Mouse (Mus musculus) CH12.LX (cell line): ENCODE results near the gene Pgp. TPM values are rescaled to one million over a fixed set of nuclear protein-coding genes. Genes with fewer than 3 reads are reported as not detected.
A peak's percentile ranks its signal among the peaks of the same experiment; 100 is the strongest.

Source experiments
- DNase-seq: peaks from one replicate; pipeline ENCODE4 v3.0.0-alpha.2; 2013; ENCODE audit errors: extremely low read depth
- H3K27ac ChIP-seq: 2 replicates; pipeline ENCODE4 v1.5.1; 2012; ENCODE audit warnings: low read depth, mild to moderate bottlenecking, control low read depth, moderate library complexity; ENCODE audit not compliant: insufficient read depth
- H3K27me3 ChIP-seq: replicated peaks from 2 replicates; pipeline ENCODE3; 2012; ENCODE audit warnings: inconsistent platforms
- H3K36me3 ChIP-seq, 2 experiments: replicated peaks in 1 of 2; 2 replicates each; pipeline versions ENCODE3 to v1.6.1; 2012; ENCODE audit warnings: inconsistent platforms in 1 of 2, low read length in 1 of 2, mild to moderate bottlenecking in 1 of 2, mixed read lengths in 1 of 2, moderate library complexity in 1 of 2; ENCODE audit not compliant: control insufficient read depth in 1 of 2, insufficient read depth in 1 of 2
- H3K4me1 ChIP-seq, 2 experiments: 2 replicates each; pipeline ENCODE4 v1.6.1; 2012; ENCODE audit warnings: inconsistent platforms in 1 of 2, moderate library complexity in 1 of 2; ENCODE audit not compliant: insufficient read depth in 2 of 2, control insufficient read depth in 1 of 2
- H3K4me2 ChIP-seq: 2 replicates; pipeline ENCODE4 v1.6.1; 2012; ENCODE audit warnings: low read depth, mild to moderate bottlenecking, control low read depth; ENCODE audit not compliant: poor library complexity, insufficient read depth, severe bottlenecking
- H3K4me3 ChIP-seq, 3 experiments: fragments of 150-350 bp in 1 of 3; sonication (generic) in 1 of 3; replicated peaks in 1 of 3; 2 replicates each; pipeline versions ENCODE3 to v1.5.1; 2011 to 2012; ENCODE audit warnings: low read depth in 2 of 3, low read length in 2 of 3, mild to moderate bottlenecking in 2 of 3, moderate library complexity in 2 of 3, control low read depth in 1 of 3, improper control_type of control experiment in 1 of 3, inconsistent platforms in 1 of 3, mixed read lengths in 1 of 3; ENCODE audit not compliant: poor library complexity in 1 of 3
- H3K79me2 ChIP-seq: replicated peaks from 2 replicates; pipeline ENCODE4 v1.6.1; 2012; ENCODE audit warnings: mild to moderate bottlenecking, moderate library complexity; ENCODE audit not compliant: control insufficient read depth, poor library complexity, insufficient read depth, severe bottlenecking; ENCODE audit errors: extremely low read depth
- H3K9ac ChIP-seq: 2 replicates; pipeline ENCODE4 v1.6.1; 2012; ENCODE audit warnings: low read depth, mild to moderate bottlenecking, control low read depth, moderate library complexity; ENCODE audit not compliant: insufficient read depth
- H3K9me3 ChIP-seq: replicated peaks from 2 replicates; pipeline ENCODE3; 2012; ENCODE audit warnings: low read length, inconsistent platforms, mixed read lengths
- CHD2 ChIP-seq: IDR thresholded peaks from 2 replicates; pipeline ENCODE4 v1.6.1; 2011; ENCODE audit warnings: low read length, improper control_type of control experiment
- CTCF ChIP-seq, 2 experiments: IDR thresholded peaks in 1 of 2; conservative IDR thresholded peaks in 1 of 2; 2 replicates each; pipeline ENCODE4 v1.5.1; 2011 to 2012; ENCODE audit warnings: low read depth in 2 of 2, low read length in 2 of 2, improper control_type of control experiment in 1 of 2, inconsistent platforms in 1 of 2, mild to moderate bottlenecking in 1 of 2, moderate library complexity in 1 of 2
- IRF4 ChIP-seq: IDR thresholded peaks from 2 replicates; pipeline ENCODE4 v1.6.1; 2014; ENCODE audit warnings: low read depth, mild to moderate bottlenecking, inconsistent platforms, low read length, improper control_type of control experiment
- POLR2A ChIP-seq: IDR thresholded peaks from 2 replicates; pipeline ENCODE4 v1.6.1; 2011; ENCODE audit warnings: low read depth, mild to moderate bottlenecking, improper control_type of control experiment, low read length
- POLR2AphosphoS2 ChIP-seq: IDR thresholded peaks from 2 replicates; pipeline ENCODE4 v1.6.1; 2011; ENCODE audit warnings: low read depth, low read length, improper control_type of control experiment
- RAD21 ChIP-seq: IDR thresholded peaks from 2 replicates; pipeline ENCODE4 v1.6.1; 2011; ENCODE audit warnings: low read depth, mild to moderate bottlenecking, low read length, improper control_type of control experiment, moderate library complexity
- SIN3A ChIP-seq: IDR thresholded peaks from 2 replicates; pipeline ENCODE4 v1.6.1; 2012; ENCODE audit warnings: low read length, improper control_type of control experiment, inconsistent platforms
- SMC3 ChIP-seq: IDR thresholded peaks from 2 replicates; pipeline ENCODE4 v1.6.1; 2011; ENCODE audit warnings: low read depth, low read length, improper control_type of control experiment
- USF1 ChIP-seq: IDR thresholded peaks from 2 replicates; pipeline ENCODE4 v1.6.1; 2014; ENCODE audit warnings: low read depth, mild to moderate bottlenecking, inconsistent platforms, low read length, improper control_type of control experiment
- ZC3H11A ChIP-seq: IDR thresholded peaks from 2 replicates; pipeline ENCODE4 v1.6.1; 2012; ENCODE audit warnings: low read depth, mild to moderate bottlenecking, inconsistent platforms, low read length, improper control_type of control experiment
- dilution Hi-C: fragments of 300-500 bp; cut with MboI; formaldehyde crosslinking; loops from 2 replicates; pipeline ENCODE4 v1.14.3; 2020; ENCODE audit warnings: low sequenced_read_pairs; ENCODE audit not compliant: extremely low pct_unique_long_range_greater_than_20kb, extremely low pct_ligation_motif_present
- in situ Hi-C: fragments of 300-500 bp; cut with MboI; formaldehyde crosslinking; loops from 3 replicates; pipeline ENCODE4 v1.14.3; 2019; ENCODE audit warnings: low sequenced_read_pairs, low pct_ligation_motif_present, low pct_unique_long_range_greater_than_20kb, mixed read lengths
- polyA plus RNA-seq: library from polyadenylated mRNA; unstranded; fragments of >175 nt; gene quantifications from 2 replicates; pipeline ENCODE4 v1.2.1, GENCODE M21; 2012; ENCODE audit warnings: low read depth; ENCODE audit not compliant: insufficient read length
- total RNA-seq, 2 experiments: library from RNA; depleted of rRNA; stranded (reverse); fragments of 300-350 nt in 1 of 2; fragments of >200 nt in 1 of 2; gene quantifications; 2 replicates each; pipeline ENCODE4 v1.2.3; 2012 to 2014

Gene Pgp
- total and polyA plus RNA-seq, 3 experiments, result 14.2 to 41.8 (median 41.6) TPM

- in situ Hi-C loops (no loop called here), dilution Hi-C loops (no loop called here)
- Histone ChIP-seq H3K4me2 (no peak overlapping the region), H3K9me3 (no peaks in the 10 kb centered on the region), H3K9ac (no peak overlapping the region), H3K27me3 (no peaks in the 10 kb centered on the region), H3K4me1 (no peaks in the 10 kb centered on the region), H3K79me2 (no peaks in the 10 kb centered on the region), H3K27ac (no peak overlapping the region), H3K36me3 (peaks cover 71 to 93% of the 10 kb centered on the region in 2 experiments), H3K4me3 (no peak overlapping the region)
- TF ChIP-seq ZC3H11A (no peak), POLR2A (0 out of 2 replicates have a peak, but pooled peaks have one; percentile 2)
- no peak for DNase-seq
These were observed 37.0 kb downstream of the Pgp start for GRCm38 (mm10) chr17:24507129-24507664.

GRCm38 (mm10) chr17:24507806-24508460 is 37.7 kb downstream of the Pgp start:
- DNase-seq, result no peak
- H3K9ac ChIP-seq, result no peak overlapping the region
- H3K4me3 ChIP-seq, result no peak overlapping the region
- in situ Hi-C loops (no loop called here), dilution Hi-C loops (no loop called here)
- no peaks in the 10 kb centered on the region for H3K9me3 ChIP-seq
- TF ChIP-seq POLR2AphosphoS2 (no peak), SIN3A (no peak), CHD2 (no peak), IRF4 (no peak)
- peaks cover 77 to 99% of the 10 kb centered on the region in 2 experiments for H3K36me3 ChIP-seq
- no peak overlapping the region for H3K27ac ChIP-seq
- no peaks in the 10 kb centered on the region for H3K79me2 ChIP-seq
- no peaks in the 10 kb centered on the region for H3K4me1 ChIP-seq
- no peak overlapping the region for H3K4me2 ChIP-seq
- no peaks in the 10 kb centered on the region for H3K27me3 ChIP-seq

- Histone ChIP-seq H3K9ac (no peak overlapping the region), H3K27ac (no peak overlapping the region), H3K4me2 (no peak overlapping the region), H3K4me3 (no peak overlapping the region), H3K36me3 (peaks cover 90 to 98% of the 10 kb centered on the region in 2 experiments), H3K79me2 (no peaks in the 10 kb centered on the region), H3K27me3 (no peaks in the 10 kb centered on the region), H3K9me3 (no peaks in the 10 kb centered on the region), H3K4me1 (no peaks in the 10 kb centered on the region)
- TF ChIP-seq USF1, result no peak
- TF ChIP-seq SMC3, result peak; percentile 36
- peak; percentile 43 for TF ChIP-seq RAD21
- peak; percentile 21 to 58; a peak in 2 of 4 replicates for TF ChIP-seq CTCF (conservative IDR thresholded peaks at IDR 0.05 in 1 of 2, IDR thresholded peaks at IDR 0.05 in 1 of 2; ENCODE audit: low read depth in 2 of 2, low read length in 2 of 2)
- peak; percentile 27 for DNase-seq
- dilution Hi-C loops (no loop called here), in situ Hi-C loops (no loop called here)
These were observed 43.4 kb downstream of the Pgp start for GRCm38 (mm10) chr17:24513609-24514008.
